Mouse (Mus musculus) hindbrain, postnatal 0 days (tissue): ENCODE measurements at regions not wholly inside any gene's neighbourhood (a gene's known extent, or its start where the extent isn't known, plus 50 kb on each side); places are given as distances from the start of the nearest gene placed in this dataset.

Source experiments
- ATAC-seq: fragments of 200-750 bp; cut with Nextera tagmentation; 2 replicates; pipeline ENCODE4 v1.8.0; 2017; ENCODE audit warnings: mild to moderate bottlenecking, moderate TSS enrichment, moderate library complexity
- DNase-seq: peaks from one replicate; pipeline ENCODE4 v3.0.0-alpha.2; 2015; ENCODE audit warnings: low spot score
- H3K27ac ChIP-seq: fragments of 300-500 bp; sonication (generic); 2 replicates; pipeline ENCODE4 v1.5.1; 2014; ENCODE audit warnings: mild to moderate bottlenecking
- H3K27me3 ChIP-seq: fragments of 300-500 bp; sonication (generic); 2 replicates; pipeline ENCODE4 v1.6.1; 2014; ENCODE audit warnings: low read length, mixed read lengths; ENCODE audit not compliant: insufficient read depth
- H3K36me3 ChIP-seq: fragments of 300-500 bp; sonication (generic); 2 replicates; pipeline ENCODE4 v1.6.1; 2014; ENCODE audit warnings: low read length, mixed read lengths; ENCODE audit not compliant: insufficient read depth
- H3K4me1 ChIP-seq: fragments of 300-500 bp; sonication (generic); 2 replicates; pipeline ENCODE4 v1.6.1; 2014; ENCODE audit warnings: antibody characterized with exemption, low read length, mixed read lengths; ENCODE audit not compliant: insufficient read depth
- H3K4me2 ChIP-seq: fragments of 300-500 bp; sonication (generic); 2 replicates; pipeline ENCODE4 v1.6.1; 2014; ENCODE audit warnings: low read depth, mild to moderate bottlenecking, low read length, moderate library complexity, mixed read lengths
- H3K4me3 ChIP-seq: fragments of 300-500 bp; sonication (generic); 2 replicates; pipeline ENCODE4 v1.5.1; 2014; ENCODE audit warnings: low read length
- H3K9ac ChIP-seq: fragments of 300-500 bp; sonication (generic); replicated peaks from 2 replicates; pipeline ENCODE4 v1.6.1; 2014; ENCODE audit warnings: mild to moderate bottlenecking, low read length, moderate library complexity, mixed read lengths
- H3K9me3 ChIP-seq: fragments of 300-500 bp; sonication (generic); 2 replicates; pipeline ENCODE4 v1.6.1; 2016; ENCODE audit warnings: low read length, mixed read lengths
- CTCF ChIP-seq: IDR thresholded peaks from 2 replicates; pipeline ENCODE4 v1.5.1; 2016; ENCODE audit warnings: antibody characterized with exemption, control low read depth, low read depth
- WGBS: fragments of 180-500 bp; shearing (Covaris S2); extraction: QIAGEN DNeasy Blood & Tissue Kit; methylation state at CpG from one replicate; pipeline ENCODE4 v1.1.7; 2014; 5-methylcytosine and 5-hydroxymethylcytosine counted together

DNA sequence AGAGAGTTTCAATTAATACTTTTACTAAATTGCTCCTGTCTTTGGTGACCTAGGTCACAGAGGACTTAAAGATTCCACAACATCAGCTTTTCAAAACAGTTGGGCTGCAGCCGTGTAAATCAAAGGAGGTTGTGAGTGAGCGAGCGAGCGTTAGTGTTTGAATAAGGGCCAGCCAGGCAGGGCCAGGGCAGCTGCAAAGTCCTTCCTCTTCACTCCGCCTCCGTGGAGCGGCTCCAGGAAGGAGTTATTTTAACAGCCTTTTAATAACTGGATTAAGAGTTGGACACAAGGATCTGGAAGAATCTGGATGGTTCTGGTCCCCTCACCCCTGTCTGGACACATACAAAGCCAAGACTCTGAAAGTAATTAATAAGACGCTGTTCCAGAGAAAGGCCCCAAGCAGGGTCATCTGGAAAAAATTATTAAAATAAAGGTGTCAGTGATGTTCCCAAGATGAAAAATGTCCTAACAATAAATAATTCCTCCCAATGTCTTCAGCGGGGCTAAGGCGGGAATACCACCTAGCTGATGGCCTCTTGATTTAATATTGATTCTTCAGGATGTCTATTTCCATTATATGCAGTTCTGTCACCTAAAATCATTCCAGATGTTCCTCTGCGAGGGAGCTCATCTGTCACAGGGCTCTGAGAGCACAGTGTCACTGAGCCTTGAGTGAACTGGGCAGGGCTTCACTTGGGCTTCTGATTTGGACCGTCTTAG is 105.3 kb downstream of the Evx1 start:
- H3K36me3 ChIP-seq: no peaks in the 10 kb centered on the region
- H3K4me2 ChIP-seq: no peak overlapping the region
- DNase-seq (no peak), ATAC-seq (no peak)
- 50% methylated on average over 12 of the region's 12 CpGs for WGBS
- H3K27me3 ChIP-seq: no peaks in the 10 kb centered on the region
- no peak overlapping the region for H3K27ac ChIP-seq
- no peak overlapping the region for H3K9ac ChIP-seq
- no peak for TF ChIP-seq CTCF
- H3K9me3 ChIP-seq: no peaks in the 10 kb centered on the region
- no peak overlapping the region for H3K4me3 ChIP-seq
- peaks cover 9% of the 10 kb centered on the region for H3K4me1 ChIP-seq

GRCm38 (mm10) chr6:52420276-52420970 is 107.1 kb downstream of the Evx1 start:
- Histone ChIP-seq H3K27ac (no peak overlapping the region), H3K36me3 (no peaks in the 10 kb centered on the region), H3K4me1 (peaks cover 9% of the 10 kb centered on the region), H3K9me3 (no peaks in the 10 kb centered on the region), H3K27me3 (no peaks in the 10 kb centered on the region), H3K4me3 (no peak overlapping the region), H3K9ac (no peak overlapping the region), H3K4me2 (no peak overlapping the region)
- TF ChIP-seq CTCF: no peak
- ATAC-seq (no peak), DNase-seq (no peak)
- WGBS: 90% methylated on average over 7 of the region's 7 CpGs

DNA sequence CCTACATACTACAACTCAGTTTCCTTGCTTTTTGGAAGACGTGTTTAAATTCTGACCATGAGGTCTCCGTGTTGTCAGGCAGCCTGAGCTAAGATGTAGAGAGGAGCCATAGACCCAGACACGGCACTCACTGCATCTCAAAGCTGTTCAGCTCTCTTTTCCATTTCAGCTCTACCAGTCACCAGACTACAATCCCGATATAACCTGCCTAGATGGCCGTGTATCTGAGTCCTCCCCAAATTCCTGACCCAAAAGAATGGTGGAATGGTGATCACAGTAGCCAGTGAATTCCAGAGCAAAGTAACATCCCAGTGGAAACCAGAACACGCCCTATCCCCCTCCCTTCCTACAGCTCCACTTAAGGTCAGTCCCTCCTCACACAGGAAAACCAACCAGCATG is 108.5 kb downstream of the Evx1 start:
- DNase-seq (no peak), ATAC-seq (no peak)
- TF ChIP-seq CTCF: no peak
- Histone ChIP-seq H3K9ac (no peak overlapping the region), H3K4me1 (peaks cover 9% of the 10 kb centered on the region), H3K27me3 (no peaks in the 10 kb centered on the region), H3K36me3 (no peaks in the 10 kb centered on the region), H3K4me3 (no peak overlapping the region), H3K4me2 (no peak overlapping the region), H3K27ac (no peak overlapping the region), H3K9me3 (no peaks in the 10 kb centered on the region)
- 86% methylated on average over 6 of the region's 6 CpGs for WGBS

- H3K4me1 ChIP-seq: peaks cover 6% of the 10 kb centered on the region; the same call in 1 of the 2 replicates
- WGBS: 75% methylated on average over 10 of the region's 10 CpGs
- H3K36me3 ChIP-seq: no peaks in the 10 kb centered on the region
- H3K27ac ChIP-seq: no peak overlapping the region
- no peak overlapping the region for H3K4me2 ChIP-seq
- ATAC-seq (no peak), DNase-seq (no peak)
- H3K4me3 ChIP-seq: no peak overlapping the region
- H3K27me3 ChIP-seq: no peaks in the 10 kb centered on the region
- no peak for TF ChIP-seq CTCF
- no peaks in the 10 kb centered on the region for H3K9me3 ChIP-seq
- H3K9ac ChIP-seq: no peak overlapping the region; the same call in 1 of the 2 replicates
These were observed 109.4 kb downstream of the Evx1 start for GRCm38 (mm10) chr6:52422686-52423085.

DNA sequence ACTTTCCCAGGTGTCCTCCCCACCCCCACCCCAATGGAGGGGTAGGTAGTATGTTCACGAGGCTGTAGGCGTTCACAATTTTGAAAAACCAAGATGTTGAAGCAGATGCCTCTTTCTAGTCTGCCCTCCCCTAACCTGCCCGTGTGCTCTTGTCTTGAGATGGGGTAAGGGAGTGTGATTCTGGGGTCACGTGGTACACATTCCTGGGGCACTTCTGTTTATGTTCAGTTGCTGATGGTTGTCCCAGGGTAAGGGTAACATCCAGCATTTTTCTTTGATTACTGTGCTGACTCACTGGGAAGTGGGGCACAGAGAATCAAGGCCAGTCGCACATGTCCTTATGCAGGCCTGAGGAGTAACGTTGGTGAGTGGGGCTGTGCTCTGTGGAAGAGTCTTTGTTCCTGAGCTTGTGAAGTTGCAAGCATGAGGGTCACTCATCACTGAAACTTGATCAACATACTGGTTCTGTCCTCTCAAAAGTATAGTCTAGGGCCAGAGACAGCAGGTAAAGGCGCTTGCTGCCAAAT is 110.3 kb downstream of the Evx1 start:
- no peaks in the 10 kb centered on the region for H3K36me3 ChIP-seq
- H3K4me3 ChIP-seq: no peak overlapping the region
- ATAC-seq (no peak), DNase-seq (no peak)
- H3K4me1 ChIP-seq: no peaks in the 10 kb centered on the region
- no peak overlapping the region for H3K9ac ChIP-seq
- no peak for TF ChIP-seq CTCF
- 88% methylated on average over 7 of the region's 7 CpGs for WGBS
- no peak overlapping the region for H3K27ac ChIP-seq
- no peak overlapping the region for H3K4me2 ChIP-seq
- no peaks in the 10 kb centered on the region for H3K27me3 ChIP-seq
- no peaks in the 10 kb centered on the region for H3K9me3 ChIP-seq

GRCm38 (mm10) chr6:52424440-52424839 is 111.1 kb downstream of the Evx1 start:
- H3K4me1 ChIP-seq: no peaks in the 10 kb centered on the region
- no peaks in the 10 kb centered on the region for H3K27me3 ChIP-seq
- H3K9ac ChIP-seq: no peak overlapping the region
- 85% methylated on average over 5 of the region's 5 CpGs for WGBS
- no peak overlapping the region for H3K4me2 ChIP-seq
- DNase-seq (no peak), ATAC-seq (no peak)
- no peaks in the 10 kb centered on the region for H3K36me3 ChIP-seq
- no peak overlapping the region for H3K27ac ChIP-seq
- no peaks in the 10 kb centered on the region for H3K9me3 ChIP-seq
- H3K4me3 ChIP-seq: no peak overlapping the region
- TF ChIP-seq CTCF: no peak

DNA sequence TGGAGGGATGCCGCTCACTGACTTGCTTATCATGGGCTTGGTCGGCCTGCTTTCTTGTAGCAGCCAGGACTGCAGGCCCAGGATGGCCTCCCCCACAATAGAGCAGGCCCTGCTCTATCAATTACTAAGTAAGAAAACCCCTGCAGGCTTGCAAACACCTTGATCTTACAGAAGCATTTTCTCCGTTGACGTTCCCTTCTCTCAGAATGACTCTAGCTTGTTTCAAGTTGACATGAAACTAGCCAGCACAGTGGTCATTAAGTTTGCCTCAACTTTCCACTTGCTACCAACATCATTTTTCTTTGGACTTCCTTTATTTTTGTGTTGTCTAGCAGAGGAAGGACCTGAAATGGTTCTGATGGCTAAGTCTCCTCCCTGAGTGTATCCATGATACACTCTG is 111.8 kb downstream of the Evx1 start:
- H3K4me2 ChIP-seq: no peak overlapping the region
- no peaks in the 10 kb centered on the region for H3K36me3 ChIP-seq
- no peak for DNase-seq
- no peaks in the 10 kb centered on the region for H3K4me1 ChIP-seq
- no peaks in the 10 kb centered on the region for H3K27me3 ChIP-seq
- no peaks in the 10 kb centered on the region for H3K9me3 ChIP-seq
- no peak overlapping the region for H3K27ac ChIP-seq
- TF ChIP-seq CTCF: no peak
- no peak overlapping the region for H3K4me3 ChIP-seq
- 97% methylated on average over 4 of the region's 4 CpGs for WGBS
- ATAC-seq: no peak
- no peak overlapping the region for H3K9ac ChIP-seq
